Mouse (Mus musculus) olfactory bulb, adult 2 months (tissue): ENCODE measurements around the gene Olfr1467.

Source experiments
- CTCF ChIP-seq: fragments of 200-500 bp; IDR thresholded peaks from 2 replicates; pipeline ENCODE4 v1.5.1; 2012; ENCODE audit warnings: low read depth, mild to moderate bottlenecking, low read length, moderate library complexity; ENCODE audit not compliant: insufficient read depth
- POLR2A ChIP-seq: fragments of 200-500 bp; IDR thresholded peaks from 2 replicates; pipeline ENCODE4 v1.6.1; 2012; ENCODE audit warnings: mild to moderate bottlenecking, low read depth, low read length, moderate library complexity; ENCODE audit not compliant: insufficient read depth

DNA sequence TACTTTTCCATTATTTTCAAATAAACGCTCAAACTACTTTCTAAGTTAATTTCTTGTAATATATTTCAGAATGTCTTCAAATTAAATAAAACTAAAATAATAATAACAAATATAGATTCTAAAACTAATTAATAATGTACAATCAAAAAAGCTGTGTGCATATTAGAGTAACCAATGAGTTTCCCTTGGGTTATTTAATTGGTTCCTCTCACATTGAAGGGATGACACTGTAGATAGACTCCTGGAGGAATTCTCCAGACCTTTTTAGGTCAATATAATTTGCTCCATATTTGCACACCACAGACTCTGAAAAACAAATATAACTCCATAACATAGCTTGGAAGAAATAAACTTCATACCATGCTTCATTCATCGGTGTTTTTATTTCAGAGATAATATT lies 23.5 kb upstream of the Olfr1467 start, which contains the start of gene Olfr1466:
- TF ChIP-seq CTCF (no peak), POLR2A (no peak)
